Mouse (Mus musculus) layer of hippocampus, postnatal 14 days (tissue): ENCODE measurements around the gene Padi2. TPM values are rescaled to one million over a fixed set of nuclear protein-coding genes. Genes with fewer than 3 reads are reported as not detected.
A peak's percentile ranks its signal among the peaks of the same experiment; 100 is the strongest.

Experiments used
- DNase-seq, 2 experiments: peaks; one replicate each; pipeline ENCODE4 v3.0.0; 2021 to 2022; ENCODE audit warnings: low spot score in 2 of 2, mixed read lengths in 1 of 2
- long read RNA-seq, 2 experiments: library from polyadenylated mRNA; stranded (forward); transcript quantifications; one replicate each; pipeline ENCODE4 v2.0.0; 2021
- total RNA-seq, 2 experiments: library from RNA; stranded (reverse); gene quantifications; 2 replicates each; pipeline ENCODE4 v1.2.3; 2021

Padi2 gene
- 10 to 100 TPM; 12.0 to 16.8 TPM for total RNA-seq
- long read RNA-seq, experiment 1, full-length matches to known transcripts: 2 of 6 reads
- long read RNA-seq, experiment 1, partial matches to known transcripts: 2 of 6 reads
- long read RNA-seq, experiment 1, other reads (novel, unspliced or antisense): 2 of 6 reads
- long read RNA-seq, experiment 2, full-length matches to known transcripts: 2 of 6 reads
- long read RNA-seq, experiment 2, partial matches to known transcripts: 0 of 6 reads
- long read RNA-seq, experiment 2, other reads (novel, unspliced or antisense): 4 of 6 reads

DNA sequence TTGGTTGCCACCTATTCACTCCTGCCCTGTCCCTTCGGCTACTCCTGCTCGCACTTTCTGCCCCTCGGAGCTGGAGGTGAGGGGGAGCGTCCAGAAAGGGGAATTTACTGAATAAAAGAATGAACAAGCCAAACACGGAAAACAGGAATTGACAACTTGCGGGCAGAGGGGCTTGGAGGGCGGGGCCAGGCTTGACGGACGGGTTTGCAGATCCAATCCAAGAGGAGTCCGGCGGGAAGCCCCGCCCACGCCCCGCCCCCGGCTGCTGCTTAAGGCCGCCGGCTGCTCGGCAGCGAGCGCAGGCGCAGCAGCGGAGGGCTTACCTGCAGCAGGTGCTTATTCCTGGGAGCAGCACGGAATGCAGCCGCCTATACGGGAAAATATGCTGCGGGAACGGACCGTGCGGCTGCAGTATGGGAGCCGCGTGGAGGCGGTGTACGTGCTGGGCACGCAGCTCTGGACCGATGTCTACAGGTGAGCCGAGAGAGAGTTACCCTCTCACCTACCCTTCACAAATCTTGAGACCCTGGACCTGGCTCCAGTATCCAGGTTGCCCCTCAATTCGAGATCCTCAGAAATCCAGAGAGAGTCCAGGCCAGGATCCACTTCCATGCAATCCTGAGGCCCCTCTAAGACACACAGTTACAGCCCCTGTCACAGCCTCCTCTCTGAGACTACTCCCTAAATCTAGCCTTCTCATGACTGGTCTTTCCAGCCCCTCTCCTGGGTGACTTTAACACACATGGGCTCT is at the start of gene Padi2:
Padi2 (plus strand) TSS at position 269 of the 751 bp plus-strand sequence.
- DNase-seq: peak; percentile 60 to 75

GRCm38 (mm10) chr4:140857041-140857440 is 49.1 kb upstream of the Padi2 start:
- DNase-seq: no peak

DNA sequence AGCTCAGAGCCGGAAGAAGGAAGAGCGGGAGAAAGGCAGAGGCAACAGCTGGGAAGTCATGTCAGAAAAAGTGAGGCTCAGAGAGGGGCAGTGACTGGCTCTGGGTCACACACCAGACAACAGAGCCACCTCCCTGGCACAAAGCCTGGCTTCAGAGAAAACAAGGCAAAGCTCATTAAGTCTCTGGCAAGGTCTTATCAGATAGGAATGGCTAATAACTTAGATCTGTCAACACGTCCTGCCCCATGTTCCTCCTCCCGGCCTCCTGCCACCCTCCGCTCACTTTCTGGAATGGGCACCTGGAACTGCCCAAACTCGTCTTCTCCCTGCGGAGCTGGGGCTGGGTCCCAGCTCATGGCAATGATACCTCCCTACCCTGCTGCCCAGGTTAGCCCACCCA is 48.3 kb upstream of the Padi2 start:
- no peak for DNase-seq

DNA sequence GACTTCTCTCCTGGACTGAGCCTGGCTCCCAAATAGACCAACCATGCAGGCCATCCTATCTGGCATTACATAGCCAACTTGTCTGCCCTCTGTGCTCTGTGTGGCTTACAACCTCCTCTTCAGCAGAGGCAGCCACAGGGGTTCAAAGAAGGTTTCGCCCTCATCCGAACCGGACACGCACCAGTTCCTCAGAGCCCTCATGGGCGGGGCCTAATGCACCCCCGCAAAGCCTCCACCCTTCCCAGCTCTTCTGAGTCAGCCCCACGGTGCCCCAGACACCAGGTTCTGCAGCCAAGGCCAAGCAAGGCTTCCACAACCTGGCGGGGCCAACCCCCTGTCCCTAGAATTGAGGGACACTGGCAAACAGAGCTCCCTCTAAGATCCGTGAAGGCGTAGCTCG is 46.9 kb upstream of the Padi2 start:
- DNase-seq: no peak

GRCm38 (mm10) chr4:140860125-140860766 is 45.9 kb upstream of the Padi2 start:
- DNase-seq: no peak

DNA sequence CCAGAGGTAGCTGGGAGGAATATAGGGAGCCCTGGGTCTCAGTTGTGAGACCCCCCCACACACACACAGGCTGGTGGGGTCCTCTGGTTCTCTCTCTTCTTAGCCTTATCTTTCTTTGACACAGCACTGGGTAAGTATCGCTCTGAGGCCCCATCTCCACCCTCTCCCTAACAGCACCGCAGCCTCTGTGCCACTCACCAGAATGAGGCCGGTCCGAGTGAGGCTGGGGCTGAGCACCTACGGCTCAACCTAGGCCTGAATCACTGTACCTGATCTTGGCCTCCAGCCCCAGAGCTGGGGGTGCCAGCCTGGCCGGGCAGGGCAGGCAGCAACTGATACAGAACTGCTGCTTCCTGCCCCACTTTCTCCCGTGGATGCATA is 45.4 kb upstream of the Padi2 start:
- no peak for DNase-seq

DNA sequence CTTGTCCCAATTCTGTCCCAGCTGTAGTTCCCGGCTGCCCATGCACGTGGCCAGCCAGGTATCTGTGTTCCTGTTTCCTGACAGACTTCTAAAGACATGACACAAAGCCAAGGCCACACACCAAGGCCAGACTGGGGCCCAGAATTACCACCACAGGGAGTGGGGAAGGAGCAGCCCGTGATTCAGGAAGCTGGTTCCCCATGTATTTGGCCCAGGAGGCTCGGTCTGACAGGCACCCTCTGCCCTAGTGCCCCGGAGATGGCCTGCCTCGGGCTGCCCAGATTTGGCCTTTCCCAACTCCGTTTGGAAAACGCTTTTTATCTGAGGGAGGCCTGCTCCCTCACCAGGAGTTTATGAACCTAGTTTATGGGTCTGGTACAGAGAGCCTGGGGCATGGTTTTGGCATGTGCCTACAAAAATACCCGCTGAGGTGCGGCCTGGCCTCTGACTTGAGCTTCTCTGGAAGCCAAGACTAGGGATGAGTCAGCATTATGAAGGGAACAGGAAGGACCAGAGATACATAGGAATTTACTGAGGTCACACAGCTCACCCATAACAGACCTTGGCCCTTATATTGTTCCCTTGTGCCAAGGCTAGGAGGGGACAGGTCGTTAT is 44.0 kb upstream of the Padi2 start:
- DNase-seq: no peak

- no peak for DNase-seq
Observed at GRCm38 (mm10) chr4:140868484-140869190, 37.5 kb upstream of the Padi2 start.

GRCm38 (mm10) chr4:140869945-140870344 is 36.2 kb upstream of the Padi2 start:
- no peak for DNase-seq

GRCm38 (mm10) chr4:140870876-140871275 is 35.3 kb upstream of the Padi2 start:
- no peak for DNase-seq

- no peak for DNase-seq
Observed at GRCm38 (mm10) chr4:140871376-140871775, 34.8 kb upstream of the Padi2 start.

- DNase-seq: no peak
Observed at GRCm38 (mm10) chr4:140871851-140872685, 34.1 kb upstream of the Padi2 start.

GRCm38 (mm10) chr4:140872686-140872992 is 33.5 kb upstream of the Padi2 start:
- no peak for DNase-seq

DNA sequence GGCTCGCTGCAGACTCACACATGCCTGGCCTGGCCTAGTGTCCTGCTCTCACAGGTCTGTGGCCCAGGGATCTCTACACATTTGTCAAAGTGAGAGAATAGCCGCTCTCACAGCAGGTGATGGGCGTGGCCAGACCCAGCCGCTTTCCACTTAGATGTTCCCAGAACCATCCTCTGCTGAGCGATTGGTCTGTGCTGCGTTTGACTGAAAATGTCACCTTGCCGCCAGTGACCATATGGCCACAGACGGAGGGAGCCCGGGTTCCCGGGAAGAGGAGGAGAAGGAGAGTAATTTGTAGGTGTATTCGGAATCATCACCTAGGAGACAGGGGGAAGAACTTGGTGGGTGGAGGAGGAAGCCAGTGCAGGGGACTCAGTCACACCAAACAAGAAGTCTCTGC is 33.1 kb upstream of the Padi2 start:
- no peak for DNase-seq

DNA sequence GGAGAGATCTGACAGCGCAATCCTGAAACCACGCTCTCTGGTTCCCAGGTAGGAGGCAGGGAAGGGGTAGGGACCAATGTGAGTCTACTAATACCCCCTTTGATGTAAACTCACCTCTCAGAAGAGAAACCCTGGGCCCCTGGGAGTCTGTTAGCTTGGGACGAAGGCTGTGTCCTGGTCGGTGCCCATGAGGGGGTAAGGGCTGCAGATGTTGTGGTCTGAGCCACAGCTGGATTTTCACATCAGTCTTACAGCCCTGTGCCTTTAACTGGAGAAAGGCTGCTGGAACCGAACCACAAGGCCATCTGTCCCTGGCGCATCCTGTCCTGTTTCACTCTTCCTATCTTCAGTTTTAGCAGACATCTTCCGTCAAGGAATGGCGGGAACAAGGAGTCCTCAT is 30.0 kb upstream of the Padi2 start:
- DNase-seq: no peak

GRCm38 (mm10) chr4:140876681-140877080 is 29.5 kb upstream of the Padi2 start:
- DNase-seq: no peak

- no peak for DNase-seq
Observed at GRCm38 (mm10) chr4:140877441-140877840, 28.7 kb upstream of the Padi2 start.

DNA sequence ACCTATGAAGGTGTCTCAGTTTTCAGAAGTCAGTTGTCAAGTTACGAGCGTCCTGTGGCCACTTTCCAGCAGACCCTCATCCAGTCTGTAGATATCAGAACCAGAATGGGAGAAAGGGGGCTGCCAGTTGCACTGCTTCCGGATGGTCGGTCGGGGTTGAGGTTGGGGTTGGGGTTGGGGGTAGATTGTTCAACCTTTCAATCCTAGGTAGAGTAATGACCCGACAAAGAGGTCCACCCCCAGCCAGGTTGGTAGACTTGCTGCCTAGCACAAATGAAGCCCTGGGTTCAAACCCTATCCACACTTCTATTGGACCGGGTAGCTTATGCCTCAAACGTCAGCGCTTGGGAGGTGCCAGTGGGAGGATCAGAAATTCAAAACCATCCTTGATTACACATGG is 27.5 kb upstream of the Padi2 start:
- DNase-seq: no peak

- no peak for DNase-seq
Observed at GRCm38 (mm10) chr4:140879116-140879515, 27.0 kb upstream of the Padi2 start.

DNA sequence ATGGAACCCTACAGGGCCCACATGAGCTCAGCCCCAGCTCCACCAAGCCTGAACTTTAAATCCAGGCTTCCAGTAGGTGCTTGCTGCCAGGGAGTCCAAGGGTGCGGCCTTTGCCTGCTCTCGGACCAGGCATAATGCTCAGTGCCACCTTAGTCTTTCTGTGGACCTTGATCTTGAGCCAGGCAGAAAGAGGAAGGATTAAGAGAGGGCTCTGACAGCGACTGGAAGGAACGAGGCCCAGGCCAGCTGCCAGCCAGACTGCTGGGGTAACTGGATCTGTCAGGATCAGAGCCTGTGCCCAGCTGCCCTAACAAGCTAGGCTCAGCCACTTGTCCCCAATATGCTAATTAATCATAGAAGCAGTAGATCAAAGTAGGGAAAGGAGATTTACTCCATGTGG is 26.4 kb upstream of the Padi2 start:
- DNase-seq: peak; percentile 20 to 63

GRCm38 (mm10) chr4:140880207-140880606 is 25.9 kb upstream of the Padi2 start:
- no peak for DNase-seq
